Mouse (Mus musculus) spleen, embryonic (tissue): ENCODE results near the gene Kcnma1.

Source experiments
- CTCF ChIA-PET: fragments of 350-600 bp; sonication (Branson Sonifier 250); formaldehyde crosslinking; loops from one replicate; lab custom pipeline; 2022; lab: Charles Lee

The Kcnma1 gene

GRCm38 (mm10) chr14:23857034-23857433 lies 157.3 kb downstream of the Kcnma1 start:
- CTCF ChIA-PET, result no interaction called here

DNA sequence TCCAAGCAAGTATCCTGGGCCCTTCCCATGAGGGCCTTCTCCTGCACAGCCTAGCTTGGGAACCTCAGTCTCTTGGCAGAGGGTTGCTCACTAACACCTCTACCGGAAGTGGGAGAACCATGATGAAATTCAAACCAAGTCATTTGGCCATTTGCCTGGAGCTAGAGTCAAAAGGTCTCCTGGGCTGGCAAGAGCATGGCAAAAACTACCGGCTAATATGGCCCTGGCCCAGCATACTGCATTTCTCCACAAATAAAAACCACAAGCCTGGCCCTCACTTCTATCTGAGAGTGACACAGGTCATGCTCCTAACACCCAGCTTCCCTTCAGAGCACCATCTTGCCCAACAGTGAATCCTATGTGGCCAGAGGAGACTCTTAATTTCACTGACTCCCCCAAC lies 159.3 kb downstream of the Kcnma1 start:
- CTCF ChIA-PET, result no interaction called here

GRCm38 (mm10) chr14:23848529-23849141 lies 165.7 kb downstream of the Kcnma1 start:
- CTCF ChIA-PET, result no interaction called here

GRCm38 (mm10) chr14:23846706-23847105 lies 167.6 kb downstream of the Kcnma1 start:
- CTCF ChIA-PET, result no interaction called here

- CTCF ChIA-PET, result no interaction called here
These were observed 172.3 kb downstream of the Kcnma1 start for GRCm38 (mm10) chr14:23842025-23842424.

DNA sequence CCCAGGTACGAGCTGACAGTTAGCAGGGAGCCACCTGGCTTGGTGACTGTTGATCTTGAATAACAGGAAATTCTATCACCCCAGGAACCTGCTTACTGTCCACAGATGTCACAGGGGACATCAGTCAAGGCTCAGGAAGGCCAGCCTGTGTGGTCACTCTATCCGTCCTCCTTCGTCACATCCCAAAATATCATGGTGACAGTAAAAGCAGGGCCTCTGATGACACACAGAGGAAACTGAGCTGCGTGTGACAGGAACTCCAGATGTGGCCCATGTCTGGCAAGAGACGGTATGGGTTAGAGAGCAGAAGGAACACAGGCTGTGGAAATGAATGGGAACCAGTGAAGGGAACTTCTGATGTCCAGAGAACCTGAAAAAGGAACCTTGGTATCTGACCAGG lies 174.7 kb downstream of the Kcnma1 start:
- CTCF ChIA-PET, result no interaction called here

DNA sequence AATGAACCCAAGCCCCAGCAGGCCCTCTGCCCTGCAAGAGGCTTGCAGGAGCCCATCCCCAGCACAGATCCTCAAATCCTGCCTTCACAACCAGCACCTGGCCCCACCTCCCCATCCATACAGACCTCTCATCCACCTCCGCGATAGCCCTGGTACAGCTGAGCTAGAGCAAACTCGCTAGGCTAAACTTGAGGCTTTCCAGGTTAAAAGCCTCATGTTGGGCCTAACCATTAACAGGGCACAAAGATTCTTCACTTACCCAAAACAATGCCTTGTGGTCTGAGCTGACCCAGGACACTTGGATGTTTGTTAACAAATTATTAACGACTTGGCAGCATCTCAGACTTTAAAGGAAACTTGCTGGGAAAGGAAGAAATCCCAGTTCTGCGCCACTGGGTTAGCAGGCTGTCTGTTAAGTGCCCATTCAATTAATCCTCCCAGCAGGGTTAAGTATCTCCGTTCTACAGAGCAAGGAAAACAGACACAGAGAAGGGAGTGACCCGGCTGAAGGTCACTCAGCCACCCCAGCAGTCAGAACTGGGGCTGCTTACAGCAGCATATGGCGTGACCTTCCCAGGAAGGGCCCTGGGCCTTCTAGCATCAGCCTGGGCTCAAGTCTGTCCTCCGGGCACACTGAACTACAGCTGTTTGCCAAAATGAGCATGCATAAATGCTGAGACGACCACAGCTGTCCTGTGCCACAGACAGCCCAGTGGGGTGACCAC lies 178.7 kb downstream of the Kcnma1 start:
- CTCF ChIA-PET, result no interaction called here

- CTCF ChIA-PET, result no interaction called here
These were observed 183.0 kb downstream of the Kcnma1 start for GRCm38 (mm10) chr14:23831284-23831683.

DNA sequence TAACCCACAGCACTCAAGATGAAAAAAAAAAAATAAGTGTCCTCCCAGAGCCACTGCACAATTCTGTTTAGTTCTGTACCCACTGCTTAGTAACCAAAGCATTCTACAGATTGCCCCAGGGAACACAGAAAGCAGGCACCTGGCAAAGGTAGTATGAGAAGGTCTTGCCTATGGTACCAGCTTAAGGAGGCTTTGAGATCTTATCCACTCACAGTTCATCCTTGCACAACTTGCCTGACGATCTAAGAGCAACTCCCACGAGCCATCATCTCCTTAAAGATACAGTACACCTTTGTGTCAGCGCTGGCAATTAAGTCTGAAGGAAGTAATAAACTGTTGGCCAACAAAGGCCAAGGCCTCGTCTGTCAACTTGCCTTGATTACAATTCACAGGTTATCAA lies 184.0 kb downstream of the Kcnma1 start:
- CTCF ChIA-PET, result no interaction called here

DNA sequence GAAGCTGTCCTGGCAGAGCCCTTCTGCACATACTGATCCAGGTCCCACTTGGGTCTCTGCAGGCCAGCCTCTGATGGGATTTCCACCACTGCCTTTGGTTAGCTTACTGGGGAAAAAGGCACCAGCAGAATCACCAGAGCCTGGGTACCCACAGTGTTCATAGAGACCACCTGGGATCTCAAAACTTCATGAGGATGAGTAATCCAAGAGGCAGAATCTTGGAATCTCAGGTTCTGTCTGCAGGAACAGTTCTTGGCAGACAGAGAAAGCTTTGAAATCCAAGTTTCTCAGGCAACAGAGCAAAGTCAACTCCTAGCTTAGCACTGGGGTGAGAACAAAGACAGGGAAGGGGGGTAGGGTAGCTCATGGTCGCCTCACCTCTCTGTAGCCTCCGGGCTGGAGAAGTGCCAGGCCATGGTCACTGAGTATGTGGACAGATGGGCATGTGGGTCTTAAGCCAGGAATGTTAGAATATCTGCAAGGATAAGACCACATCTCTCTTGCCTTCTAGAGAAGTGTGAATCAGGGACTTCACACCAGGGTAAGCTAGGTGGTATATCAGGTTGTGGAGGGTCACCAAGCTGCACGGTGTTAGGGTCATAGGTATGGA lies 185.5 kb downstream of the Kcnma1 start:
- CTCF ChIA-PET, result no interaction called here

DNA sequence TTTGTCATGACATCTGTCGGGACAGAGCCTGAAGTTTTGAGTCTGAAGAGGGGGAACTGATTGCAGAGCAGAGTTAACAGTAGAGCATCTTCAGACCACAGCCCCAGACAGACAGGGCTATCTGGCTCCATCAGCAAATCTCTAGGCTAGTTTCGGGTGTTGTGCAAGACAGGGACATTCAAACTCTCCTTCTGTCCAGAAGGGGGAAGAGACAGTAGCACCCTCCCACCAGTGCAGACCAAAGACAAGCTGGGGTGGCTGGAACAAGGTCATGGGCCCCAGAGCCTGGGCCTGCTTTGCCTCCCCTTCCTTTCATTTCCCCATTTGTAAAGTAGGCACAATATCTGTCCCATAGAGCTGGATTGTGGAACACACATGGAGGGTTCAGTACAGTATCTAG lies 189.4 kb downstream of the Kcnma1 start:
- CTCF ChIA-PET, result no interaction called here

DNA sequence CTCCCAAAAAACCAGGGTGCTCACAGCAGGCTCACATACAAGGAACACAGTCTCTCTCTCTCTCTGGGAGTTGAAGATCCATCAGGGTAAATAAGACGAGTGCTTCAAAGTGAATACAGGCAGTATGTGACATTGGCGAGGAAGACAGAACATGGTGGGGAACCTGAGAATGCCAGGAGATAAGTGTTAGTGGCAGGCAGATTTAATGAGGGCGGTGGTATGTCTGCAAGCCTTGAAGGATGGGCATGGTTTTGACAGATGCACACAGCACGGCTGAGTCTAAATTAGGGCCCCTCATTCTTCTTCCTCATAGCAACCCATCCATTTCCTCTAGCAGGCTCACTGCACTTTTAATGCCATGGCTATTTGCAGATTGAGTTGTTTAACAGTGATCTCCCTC lies 190.0 kb downstream of the Kcnma1 start:
- CTCF ChIA-PET, result no interaction called here

DNA sequence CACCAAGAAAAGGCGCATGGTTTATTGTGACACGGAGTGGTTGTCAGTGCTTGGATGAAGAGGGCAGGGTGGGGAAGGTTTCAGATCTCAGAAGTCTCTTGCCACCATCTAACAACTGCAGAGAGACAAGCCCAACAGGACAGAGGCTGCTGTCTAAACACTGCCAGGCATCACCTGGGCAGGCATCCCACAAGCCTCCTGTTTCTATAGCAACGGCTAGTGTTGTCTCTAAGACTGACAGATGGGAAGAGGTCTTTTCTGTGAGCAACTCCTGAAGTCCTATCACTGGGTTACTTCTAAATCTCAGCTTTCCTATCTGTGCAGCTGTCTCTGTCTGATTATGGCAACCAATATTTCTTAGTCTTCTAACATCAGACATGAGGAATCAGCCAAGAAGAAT lies 196.7 kb downstream of the Kcnma1 start:
- CTCF ChIA-PET, result no interaction called here

DNA sequence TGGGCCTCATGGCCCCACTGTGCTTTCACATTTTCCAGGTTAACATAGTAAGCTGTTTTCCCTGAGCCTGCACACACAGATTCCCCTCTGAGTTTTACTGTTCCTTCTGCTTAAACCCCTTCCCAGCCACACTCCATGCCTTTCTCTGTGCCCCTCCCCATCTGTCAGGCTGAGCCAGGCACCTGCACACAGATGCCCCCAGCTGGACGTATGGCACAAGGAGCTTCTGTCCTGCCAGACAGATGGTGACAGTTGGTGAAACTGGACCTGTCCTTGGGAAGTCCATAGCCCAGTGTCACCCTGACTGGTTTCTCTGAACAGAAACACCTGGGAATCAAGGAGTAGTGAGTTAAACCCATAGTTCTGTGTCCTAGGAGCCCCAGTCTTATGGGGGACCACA lies 204.2 kb downstream of the Kcnma1 start:
- CTCF ChIA-PET, result no interaction called here

DNA sequence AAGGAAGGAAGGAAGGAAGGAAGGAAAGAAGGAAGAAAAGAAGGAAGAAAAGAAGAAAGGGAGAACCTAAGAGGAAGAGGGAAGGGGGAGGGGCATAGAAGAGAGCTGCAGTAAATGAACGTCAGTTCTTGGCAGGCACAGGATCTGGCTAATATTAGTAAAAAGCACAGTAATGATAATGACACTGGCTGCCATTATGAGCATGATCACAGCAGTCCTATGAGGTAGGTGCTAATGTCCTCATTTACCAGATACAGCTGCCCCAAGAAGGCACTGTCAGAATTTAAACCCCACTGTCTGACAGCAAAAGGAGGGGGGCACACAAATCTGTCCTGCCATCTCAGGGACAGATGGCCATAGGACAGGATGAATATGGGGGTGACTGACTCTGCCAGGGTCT lies 205.2 kb downstream of the Kcnma1 start:
- CTCF ChIA-PET, result no interaction called here

GRCm38 (mm10) chr14:23806378-23806777 lies 207.9 kb downstream of the Kcnma1 start:
- CTCF ChIA-PET, result no interaction called here

DNA sequence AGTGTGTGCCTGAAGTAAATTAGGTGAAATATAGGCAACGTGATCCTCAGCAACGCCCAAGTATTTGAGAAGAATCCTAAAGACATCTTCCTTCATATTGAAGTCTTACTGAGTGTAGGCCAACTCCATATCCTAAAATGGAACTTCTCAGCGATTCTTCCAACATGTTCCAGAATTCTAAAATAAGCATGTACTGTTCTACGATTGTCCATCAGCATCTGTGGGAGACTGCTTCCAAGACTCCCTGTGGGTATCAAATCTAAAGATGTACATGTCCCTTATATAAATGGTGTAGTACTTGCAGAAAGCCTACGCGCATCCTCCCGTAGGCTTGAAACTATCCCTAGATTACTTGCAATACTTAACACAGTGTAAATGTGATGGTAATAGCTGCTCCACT lies 217.4 kb downstream of the Kcnma1 start:
- CTCF ChIA-PET, result no interaction called here

- CTCF ChIA-PET, result no interaction called here
These were observed 221.6 kb downstream of the Kcnma1 start for GRCm38 (mm10) chr14:23792674-23793073.

DNA sequence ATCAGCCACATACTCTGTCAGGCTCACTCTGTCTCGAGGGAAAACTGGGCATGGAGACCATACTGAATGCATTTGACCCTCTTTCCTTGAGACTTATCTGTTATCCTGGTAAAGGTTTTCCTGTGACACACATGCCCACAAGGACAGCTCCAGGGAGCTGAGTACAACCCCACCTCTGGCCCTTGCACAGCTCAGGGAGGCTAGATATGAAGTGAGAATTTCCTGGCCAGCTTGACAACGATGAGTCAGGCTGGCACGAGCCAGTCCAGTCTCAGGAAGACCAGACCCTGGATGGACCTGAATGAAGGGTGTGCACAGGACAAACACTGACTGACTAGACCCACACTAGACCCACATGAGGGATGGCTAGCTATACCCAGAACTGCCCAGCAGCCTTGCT lies 222.2 kb downstream of the Kcnma1 start:
- CTCF ChIA-PET, result no interaction called here

- CTCF ChIA-PET, result no interaction called here
These were observed 223.0 kb downstream of the Kcnma1 start for GRCm38 (mm10) chr14:23791261-23791691.

GRCm38 (mm10) chr14:23786687-23787073 lies 227.6 kb downstream of the Kcnma1 start:
- CTCF ChIA-PET, result no interaction called here

- CTCF ChIA-PET, result no interaction called here
These were observed 228.2 kb downstream of the Kcnma1 start for GRCm38 (mm10) chr14:23785921-23786686.
